Mouse (Mus musculus): Measurements from ENCODE around the gene Fbxo41. TPM values are rescaled to one million over a fixed set of nuclear protein-coding genes. Genes with fewer than 3 reads are reported as not detected.

Fbxo41 gene
- 11.4 and 11.7 TPM in 2 replicates for polyA plus RNA-seq (2015; fragmentation: Nextera tagmentation; extraction: Ambion mirVana)

DNA sequence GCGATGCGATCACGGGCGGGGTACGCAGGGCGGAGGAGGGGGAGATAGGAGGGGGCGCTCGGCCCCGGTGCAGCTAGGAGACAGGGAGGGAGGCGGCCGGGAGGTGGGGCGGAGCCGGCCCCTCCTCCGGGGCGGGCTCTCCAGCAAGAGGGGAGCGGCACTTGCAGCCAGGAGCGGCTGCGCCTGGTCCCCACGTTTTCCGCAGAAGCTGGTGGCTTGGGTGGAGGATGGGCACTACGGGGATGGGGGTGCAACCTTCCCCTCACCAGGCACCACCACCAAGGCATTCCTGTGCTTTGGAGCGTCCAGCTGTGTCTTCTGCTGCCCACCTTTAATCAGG is at the start of gene Fbxo41:
Gene Fbxo41 (minus strand): TSS at position 84 of the 340 bp plus-strand sequence.
- peak; percentile 87 for ATAC-seq
- H3K27me3 ChIP-seq (ENCODE audit: control insufficient read depth, insufficient read depth, low read depth, low read length), result no peaks in the 10 kb centered on the region
- peak within 1 kb of the TSS; percentile 84 for H3K27ac ChIP-seq (ENCODE audit: low read length)
- peak within 1 kb of the TSS; percentile 65 for H3K4me2 ChIP-seq (ENCODE audit: low read length)
- H3K4me3 ChIP-seq (ENCODE audit: low read depth, low read length), result peak within 1 kb of the TSS; percentile 83
- H3K9ac ChIP-seq (ENCODE audit: low read depth, low read length), result peak within 1 kb of the TSS; percentile 96
- 0% methylated on average over 11 of the region's 22 CpGs for whole genome bisulfite sequencing
- H3K36me3 ChIP-seq (ENCODE audit: control insufficient read depth, insufficient read depth, low read length), result no peaks in the 10 kb centered on the region
- H3K4me1 ChIP-seq (ENCODE audit: control insufficient read depth, insufficient read depth, low read length), result peaks cover 21% of the 10 kb centered on the region
- H3K9me3 ChIP-seq (replicated peaks; ENCODE audit: control insufficient read depth, low read length, poor library complexity, severe bottlenecking), result no peaks in the 10 kb centered on the region

DNA sequence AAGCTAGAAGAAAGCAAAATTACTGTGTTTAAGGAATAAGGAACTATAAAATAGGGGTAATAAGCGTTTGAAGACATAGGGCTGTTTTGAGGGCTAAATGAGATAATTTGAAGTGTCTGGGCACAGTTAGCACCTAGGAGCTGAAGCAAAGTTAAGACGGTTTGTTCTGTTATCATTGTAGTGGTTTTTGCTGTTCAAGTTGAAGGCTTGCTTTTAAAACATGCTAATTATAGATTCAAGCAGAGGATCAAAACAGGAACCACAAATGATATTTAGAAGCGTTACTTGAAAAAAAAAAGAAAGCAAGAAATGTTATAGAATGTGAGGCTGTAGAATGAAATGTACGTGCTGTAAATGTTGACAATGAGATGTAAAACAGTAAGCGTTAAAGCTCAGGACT is 44.8 kb upstream of the Fbxo41 start:
- no peak overlapping the region for H3K4me2 ChIP-seq (ENCODE audit: low read length)
- no peak overlapping the region for H3K27ac ChIP-seq (ENCODE audit: low read length)
- no peak overlapping the region for H3K9ac ChIP-seq (ENCODE audit: low read depth, low read length)
- WGBS, result 88% methylated on average over 5 of the region's 5 CpGs
- no peaks in the 10 kb centered on the region for H3K4me1 ChIP-seq (ENCODE audit: control insufficient read depth, insufficient read depth, low read length)
- ATAC-seq, result no peak
- H3K9me3 ChIP-seq (replicated peaks; ENCODE audit: control insufficient read depth, low read length, poor library complexity, severe bottlenecking), result no peaks in the 10 kb centered on the region
- no peak overlapping the region for H3K4me3 ChIP-seq (ENCODE audit: low read depth, low read length)
- no peaks in the 10 kb centered on the region for H3K36me3 ChIP-seq (ENCODE audit: control insufficient read depth, insufficient read depth, low read length)
- no peaks in the 10 kb centered on the region for H3K27me3 ChIP-seq (ENCODE audit: control insufficient read depth, insufficient read depth, low read depth, low read length)

DNA sequence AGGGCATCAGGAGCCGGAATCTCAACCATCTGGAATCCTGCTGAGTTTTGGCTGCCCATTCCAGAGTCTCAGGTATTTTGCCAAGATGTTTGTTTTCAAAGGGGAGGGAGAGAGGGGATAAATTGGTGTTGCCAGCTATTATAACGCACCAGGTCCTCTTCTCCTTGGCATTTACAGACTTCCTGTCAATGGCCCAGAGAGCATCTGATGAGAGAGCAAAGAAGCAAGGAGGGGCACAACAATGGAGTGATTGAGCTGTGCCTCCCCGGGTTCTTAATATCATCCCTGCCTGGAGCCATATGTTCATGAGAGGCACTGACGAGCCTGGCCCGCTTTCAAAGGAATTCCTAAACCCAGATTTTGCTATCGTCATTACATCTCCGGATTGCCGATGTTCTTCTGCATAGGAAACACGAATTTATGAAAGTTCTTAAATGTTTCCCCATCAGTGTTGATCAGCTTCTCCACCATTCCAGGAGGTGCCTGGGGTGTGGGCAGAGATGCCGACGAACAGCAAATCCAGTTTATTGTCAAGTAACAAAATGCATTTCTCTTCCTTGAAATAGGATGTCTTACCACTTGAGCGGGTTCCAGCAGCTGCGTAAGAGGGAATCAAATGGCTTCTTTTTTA is 41.6 kb upstream of the Fbxo41 start:
- Histone ChIP-seq H3K9me3 (replicated peaks; ENCODE audit: control insufficient read depth, low read length, poor library complexity, severe bottlenecking) (no peaks in the 10 kb centered on the region), H3K4me3 (ENCODE audit: low read depth, low read length) (no peak overlapping the region), H3K9ac (ENCODE audit: low read depth, low read length) (no peak overlapping the region), H3K27me3 (ENCODE audit: control insufficient read depth, insufficient read depth, low read depth, low read length) (no peaks in the 10 kb centered on the region), H3K4me1 (ENCODE audit: control insufficient read depth, insufficient read depth, low read length) (no peaks in the 10 kb centered on the region), H3K4me2 (ENCODE audit: low read length) (no peak overlapping the region), H3K27ac (ENCODE audit: low read length) (no peak overlapping the region), H3K36me3 (ENCODE audit: control insufficient read depth, insufficient read depth, low read length) (no peaks in the 10 kb centered on the region)
- ATAC-seq, result no peak
- WGBS, result 63% methylated on average over 13 of the region's 13 CpGs

DNA sequence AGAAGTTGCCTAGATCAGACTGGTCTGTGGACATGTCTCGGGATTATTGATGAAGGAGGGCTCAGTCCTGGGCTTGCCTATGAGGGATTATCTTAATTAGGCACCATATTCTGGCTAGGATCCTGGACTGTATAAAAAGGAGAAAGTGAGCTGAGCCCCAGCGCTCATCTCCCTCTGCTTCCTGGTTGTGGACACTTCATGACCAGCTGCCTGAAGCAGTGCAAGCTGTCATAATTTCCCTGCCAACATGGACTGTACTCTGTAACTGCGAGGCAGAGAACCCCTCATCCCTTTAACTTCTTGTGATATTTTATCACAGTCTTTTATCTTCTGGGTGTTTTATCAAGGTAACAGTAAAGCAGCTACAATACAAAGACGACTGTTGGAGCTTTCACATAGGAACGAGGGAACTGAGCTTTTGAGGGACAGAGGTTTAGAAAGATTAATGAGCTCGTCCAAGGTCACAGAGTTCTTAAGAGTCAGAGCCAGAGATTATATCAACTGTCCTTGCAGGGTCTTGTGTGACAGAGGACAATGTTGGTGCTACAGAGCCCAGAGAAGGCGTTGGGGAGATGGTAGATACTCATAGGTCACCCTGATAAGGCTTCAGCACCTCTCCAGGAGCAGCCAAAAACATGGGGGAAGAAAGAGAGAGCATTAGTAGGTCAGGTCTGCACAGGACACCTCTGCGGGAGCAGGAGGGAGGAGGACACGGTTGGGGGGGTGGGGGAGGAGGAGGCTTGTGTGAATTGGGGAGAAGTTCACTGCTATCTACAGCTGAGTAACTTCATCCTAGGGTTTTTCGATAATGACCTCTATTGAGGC is 40.8 kb upstream of the Fbxo41 start:
- WGBS, result 80% methylated on average over 10 of the region's 10 CpGs
- H3K27ac ChIP-seq (ENCODE audit: low read length), result no peak overlapping the region
- no peak overlapping the region for H3K4me3 ChIP-seq (ENCODE audit: low read depth, low read length)

DNA sequence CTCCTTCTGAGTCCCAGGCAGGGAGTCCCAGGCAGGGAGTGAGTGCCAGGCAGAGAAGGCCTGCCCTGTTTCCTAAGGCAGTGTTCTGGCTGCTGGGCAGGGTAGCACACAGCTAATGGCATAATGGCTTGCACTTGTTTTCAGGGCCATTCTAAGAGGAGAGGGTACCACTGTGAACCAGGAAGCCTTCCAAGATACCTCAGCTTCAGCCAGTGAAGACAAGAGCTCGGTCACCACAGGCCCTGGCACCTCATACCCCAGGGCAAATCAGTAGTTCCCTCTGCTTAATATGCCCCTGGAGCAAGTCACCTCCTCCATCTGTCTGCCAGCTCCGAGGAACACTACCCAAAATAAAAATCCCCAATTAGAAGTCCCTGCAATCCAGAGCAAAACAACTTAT is 20.0 kb upstream of the Fbxo41 start:
- Histone ChIP-seq H3K9ac (ENCODE audit: low read depth, low read length) (no peak overlapping the region), H3K9me3 (replicated peaks; ENCODE audit: control insufficient read depth, low read length, poor library complexity, severe bottlenecking) (no peaks in the 10 kb centered on the region), H3K4me2 (ENCODE audit: low read length) (no peak overlapping the region), H3K4me1 (ENCODE audit: control insufficient read depth, insufficient read depth, low read length) (peaks cover 10% of the 10 kb centered on the region), H3K36me3 (ENCODE audit: control insufficient read depth, insufficient read depth, low read length) (no peaks in the 10 kb centered on the region), H3K4me3 (ENCODE audit: low read depth, low read length) (no peak overlapping the region), H3K27ac (ENCODE audit: low read length) (no peak overlapping the region), H3K27me3 (ENCODE audit: control insufficient read depth, insufficient read depth, low read depth, low read length) (no peaks in the 10 kb centered on the region)
- ATAC-seq, result no peak
- WGBS, result 76% methylated on average over 2 of the region's 2 CpGs

More for the DNA sequence above, 40.8 kb upstream of the Fbxo41 start:
- no peaks in the 10 kb centered on the region for H3K4me1 ChIP-seq (ENCODE audit: control insufficient read depth, insufficient read depth, low read length)
- H3K4me2 ChIP-seq (ENCODE audit: low read length), result no peak overlapping the region
- no peak for ATAC-seq
- no peaks in the 10 kb centered on the region for H3K9me3 ChIP-seq (replicated peaks; ENCODE audit: control insufficient read depth, low read length, poor library complexity, severe bottlenecking)
- H3K27me3 ChIP-seq (ENCODE audit: control insufficient read depth, insufficient read depth, low read depth, low read length), result no peaks in the 10 kb centered on the region
- H3K36me3 ChIP-seq (ENCODE audit: control insufficient read depth, insufficient read depth, low read length), result no peaks in the 10 kb centered on the region
- no peak overlapping the region for H3K9ac ChIP-seq (ENCODE audit: low read depth, low read length)

DNA sequence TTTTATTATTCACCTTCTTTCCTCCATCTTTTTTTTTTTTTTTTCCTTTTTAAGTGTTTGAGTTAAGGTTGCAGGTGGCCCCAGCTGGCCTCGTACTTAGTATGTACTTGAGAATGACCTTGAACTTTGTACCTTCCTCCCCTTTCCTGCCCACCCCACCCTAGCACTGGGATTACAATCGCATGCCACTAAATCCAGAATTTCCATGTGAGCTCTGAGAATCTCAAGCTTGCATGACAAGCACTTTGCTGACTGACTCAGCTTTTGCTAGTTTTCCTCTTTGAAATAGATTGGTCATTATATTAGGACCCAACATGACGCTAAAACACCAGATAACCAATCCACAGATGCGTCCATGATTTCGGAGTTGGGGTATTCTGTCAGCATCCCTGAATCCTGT is 19.2 kb upstream of the Fbxo41 start:
- no peak overlapping the region for H3K4me3 ChIP-seq (ENCODE audit: low read depth, low read length)
- H3K9me3 ChIP-seq (replicated peaks; ENCODE audit: control insufficient read depth, low read length, poor library complexity, severe bottlenecking), result no peaks in the 10 kb centered on the region
- no peak overlapping the region for H3K9ac ChIP-seq (ENCODE audit: low read depth, low read length)
- H3K36me3 ChIP-seq (ENCODE audit: control insufficient read depth, insufficient read depth, low read length), result no peaks in the 10 kb centered on the region
- no peak overlapping the region for H3K4me2 ChIP-seq (ENCODE audit: low read length)
- no peak for ATAC-seq
- H3K4me1 ChIP-seq (ENCODE audit: control insufficient read depth, insufficient read depth, low read length), result peaks cover 12% of the 10 kb centered on the region
- H3K27me3 ChIP-seq (ENCODE audit: control insufficient read depth, insufficient read depth, low read depth, low read length), result no peaks in the 10 kb centered on the region
- 89% methylated on average over 5 of the region's 5 CpGs for WGBS
- no peak overlapping the region for H3K27ac ChIP-seq (ENCODE audit: low read length)

DNA sequence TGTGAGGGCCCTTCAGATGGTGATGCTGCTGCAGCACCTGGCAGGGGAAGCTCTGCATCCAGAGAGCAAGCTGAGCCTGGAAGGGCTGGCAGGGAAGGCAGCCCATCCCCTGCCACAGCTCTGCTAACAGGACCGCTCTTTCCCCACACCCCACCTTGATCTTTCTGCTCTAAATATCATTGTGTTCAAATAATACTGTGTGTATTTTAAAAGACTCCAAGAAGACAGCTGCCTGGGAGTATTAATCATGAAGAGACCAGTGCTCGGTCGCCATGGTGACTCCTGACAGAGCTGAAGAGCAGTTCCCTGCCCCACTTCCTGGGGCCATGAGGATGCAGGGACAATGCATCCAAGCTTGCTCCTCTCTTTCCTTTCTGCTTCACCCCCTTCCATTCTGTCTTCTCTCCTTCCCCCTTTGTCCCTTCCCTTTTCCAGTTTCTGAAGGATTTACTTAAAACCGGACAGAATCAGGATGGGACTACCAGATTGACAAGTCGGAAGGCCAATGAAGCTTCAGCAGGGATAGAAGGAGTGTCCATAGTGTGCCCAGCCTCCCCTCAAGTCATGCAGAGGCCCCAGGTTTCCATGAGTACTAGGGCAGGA is 15.4 kb upstream of the Fbxo41 start:
- no peaks in the 10 kb centered on the region for H3K36me3 ChIP-seq (ENCODE audit: control insufficient read depth, insufficient read depth, low read length)
- H3K9ac ChIP-seq (ENCODE audit: low read depth, low read length), result no peak overlapping the region
- H3K27me3 ChIP-seq (ENCODE audit: control insufficient read depth, insufficient read depth, low read depth, low read length), result peaks cover 22% of the 10 kb centered on the region
- H3K4me2 ChIP-seq (ENCODE audit: low read length), result peak overlapping the region; percentile 30
- 27% methylated on average over 5 of the region's 5 CpGs for WGBS
- H3K4me3 ChIP-seq (ENCODE audit: low read depth, low read length), result no peak overlapping the region
- peak overlapping the region; percentile 73 for H3K27ac ChIP-seq (ENCODE audit: low read length)
- ATAC-seq, result peak; percentile 85
- no peaks in the 10 kb centered on the region for H3K9me3 ChIP-seq (replicated peaks; ENCODE audit: control insufficient read depth, low read length, poor library complexity, severe bottlenecking)
- H3K4me1 ChIP-seq (ENCODE audit: control insufficient read depth, insufficient read depth, low read length), result peaks cover 17% of the 10 kb centered on the region

DNA sequence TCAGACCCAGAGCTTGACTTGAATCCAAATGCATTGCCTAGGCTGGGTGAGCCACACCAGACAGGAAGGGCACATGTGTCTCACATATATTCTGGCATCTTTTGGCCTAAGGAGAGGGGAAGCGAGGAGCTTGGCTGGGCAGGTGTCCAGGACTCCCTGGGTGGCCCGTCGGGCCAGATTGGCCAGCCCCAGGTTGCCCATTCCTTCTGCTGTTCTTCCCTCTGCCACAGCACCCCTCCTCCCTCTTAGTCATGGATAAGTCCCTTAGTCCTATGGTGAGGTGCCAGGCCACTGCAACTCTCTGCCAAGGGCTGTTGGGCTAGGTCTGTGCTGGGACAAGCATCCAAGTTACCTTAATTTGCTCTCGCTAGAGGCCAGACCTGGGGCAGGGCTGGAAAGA is 13.1 kb upstream of the Fbxo41 start:
- no peaks in the 10 kb centered on the region for H3K36me3 ChIP-seq (ENCODE audit: control insufficient read depth, insufficient read depth, low read length)
- H3K4me1 ChIP-seq (ENCODE audit: control insufficient read depth, insufficient read depth, low read length), result peaks cover 38% of the 10 kb centered on the region
- H3K27me3 ChIP-seq (ENCODE audit: control insufficient read depth, insufficient read depth, low read depth, low read length), result peaks cover 44% of the 10 kb centered on the region
- H3K4me3 ChIP-seq (ENCODE audit: low read depth, low read length), result no peak overlapping the region
- H3K9ac ChIP-seq (ENCODE audit: low read depth, low read length), result no peak overlapping the region
- ATAC-seq, result no peak
- 73% methylated on average over 4 of the region's 4 CpGs for WGBS
- no peak overlapping the region for H3K4me2 ChIP-seq (ENCODE audit: low read length)
- no peak overlapping the region for H3K27ac ChIP-seq (ENCODE audit: low read length)
- no peaks in the 10 kb centered on the region for H3K9me3 ChIP-seq (replicated peaks; ENCODE audit: control insufficient read depth, low read length, poor library complexity, severe bottlenecking)

DNA sequence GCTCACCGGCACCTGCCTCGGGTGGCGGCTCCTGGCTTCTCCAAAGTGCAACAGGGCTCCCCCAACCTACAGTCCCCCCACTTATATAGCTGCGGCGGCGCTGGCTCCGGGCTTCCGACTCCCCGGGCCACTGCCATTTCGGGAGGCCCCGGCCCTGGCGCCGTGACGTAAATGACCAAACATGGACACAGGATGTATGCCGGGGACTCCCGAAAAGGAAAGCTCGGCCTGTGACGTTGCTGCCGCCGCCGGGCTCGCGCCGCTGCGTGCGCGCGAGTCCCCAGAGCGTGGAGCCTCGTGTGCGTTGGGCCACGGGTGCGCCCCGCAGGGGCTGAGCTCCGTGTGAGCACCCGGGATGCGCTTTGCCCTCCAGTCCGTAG is 10.7 kb upstream of the Fbxo41 start, which contains the start of gene Egr4:
Gene Egr4 (minus strand): TSS at position 59 of the 380 bp plus-strand sequence.
- no peak within 1 kb of the TSS for H3K27ac ChIP-seq (ENCODE audit: low read length)
- under 1% methylated on average over 38 of the region's 38 CpGs for WGBS
- H3K4me1 ChIP-seq (ENCODE audit: control insufficient read depth, insufficient read depth, low read length), result peaks cover 36% of the 10 kb centered on the region
- no peaks in the 10 kb centered on the region for H3K9me3 ChIP-seq (replicated peaks; ENCODE audit: control insufficient read depth, low read length, poor library complexity, severe bottlenecking)
- H3K9ac ChIP-seq (ENCODE audit: low read depth, low read length), result peak within 1 kb of the TSS; percentile 36
- peak within 1 kb of the TSS; percentile 53 for H3K4me3 ChIP-seq (ENCODE audit: low read depth, low read length)
- peaks cover 60% of the 10 kb centered on the region for H3K27me3 ChIP-seq (ENCODE audit: control insufficient read depth, insufficient read depth, low read depth, low read length)
- H3K4me2 ChIP-seq (ENCODE audit: low read length), result peak within 1 kb of the TSS; percentile 93
- ATAC-seq, result peak; percentile 64
- no peaks in the 10 kb centered on the region for H3K36me3 ChIP-seq (ENCODE audit: control insufficient read depth, insufficient read depth, low read length)
